Mouse (Mus musculus): ENCODE measurements around the gene Vtcn1. TPM values are rescaled to one million over a fixed set of nuclear protein-coding genes. Genes with fewer than 3 reads are reported as not detected.

The Vtcn1 gene
- polyA plus RNA-seq, 1 experiment from 2014 or later, result 0.37 TPM

- Histone ChIP-seq H3K27me3 (no peaks in the 10 kb centered on the region), H3K4me3 (no peak overlapping the region), H3K4me1 (replicated peaks) (peaks cover 18% of the 10 kb centered on the region), H3K9me3 (replicated peaks) (no peaks in the 10 kb centered on the region), H3K27ac (no peak overlapping the region), H3K36me3 (peaks cover 10% of the 10 kb centered on the region), H3K4me2 (0 out of 2 replicates have a peak overlapping the region, but pooled peaks have one; percentile 69), H3K9ac (no peak overlapping the region)
- ATAC-seq (replicated peaks; ENCODE audit: insufficient number of reproducible peaks, insufficient read depth, low FRiP score, low read depth), result no peak
- WGBS, result 69% methylated on average over 6 of the region's 6 CpGs
Observed at GRCm38 (mm10) chr3:100924065-100924732, 98.9 kb downstream of the Vtcn1 start.

- Histone ChIP-seq H3K27me3 (no peaks in the 10 kb centered on the region), H3K36me3 (peaks cover 13% of the 10 kb centered on the region), H3K4me1 (replicated peaks) (peaks cover 18% of the 10 kb centered on the region), H3K9ac (peak overlapping the region; percentile 12; the same call in 1 of the 2 replicates), H3K4me3 (no peak overlapping the region), H3K4me2 (no peak overlapping the region), H3K9me3 (replicated peaks) (no peaks in the 10 kb centered on the region), H3K27ac (no peak overlapping the region)
- WGBS, result 75% methylated on average over 16 of the region's 16 CpGs
- no peak for ATAC-seq (replicated peaks; ENCODE audit: insufficient number of reproducible peaks, insufficient read depth, low FRiP score, low read depth)
Observed at GRCm38 (mm10) chr3:100925176-100925575, 99.9 kb downstream of the Vtcn1 start.

GRCm38 (mm10) chr3:100931332-100932076 lies 106.2 kb downstream of the Vtcn1 start:
- H3K4me3 ChIP-seq, result no peak overlapping the region
- H3K27ac ChIP-seq, result no peak overlapping the region
- 92% methylated on average over 23 of the region's 23 CpGs for WGBS
- ATAC-seq (replicated peaks; ENCODE audit: insufficient number of reproducible peaks, insufficient read depth, low FRiP score, low read depth), result no peak
- H3K27me3 ChIP-seq, result no peaks in the 10 kb centered on the region
- H3K4me2 ChIP-seq, result no peak overlapping the region
- H3K4me1 ChIP-seq (replicated peaks), result no peaks in the 10 kb centered on the region
- H3K36me3 ChIP-seq, result peaks cover 37% of the 10 kb centered on the region
- no peaks in the 10 kb centered on the region for H3K9me3 ChIP-seq (replicated peaks)
- no peak overlapping the region for H3K9ac ChIP-seq

- Histone ChIP-seq H3K4me3 (no peak overlapping the region), H3K36me3 (peaks cover 40% of the 10 kb centered on the region), H3K4me2 (no peak overlapping the region), H3K27me3 (no peaks in the 10 kb centered on the region), H3K9ac (no peak overlapping the region), H3K4me1 (replicated peaks) (no peaks in the 10 kb centered on the region), H3K9me3 (replicated peaks) (no peaks in the 10 kb centered on the region), H3K27ac (no peak overlapping the region)
- no peak for ATAC-seq (replicated peaks; ENCODE audit: insufficient number of reproducible peaks, insufficient read depth, low FRiP score, low read depth)
- WGBS, result 69% methylated on average over 11 of the region's 11 CpGs
Observed at GRCm38 (mm10) chr3:100932077-100932944, 107.1 kb downstream of the Vtcn1 start.

- H3K36me3 ChIP-seq, result peaks cover 52% of the 10 kb centered on the region
- H3K4me1 ChIP-seq (replicated peaks), result no peaks in the 10 kb centered on the region
- H3K4me2 ChIP-seq, result no peak overlapping the region
- no peak overlapping the region for H3K9ac ChIP-seq
- no peaks in the 10 kb centered on the region for H3K9me3 ChIP-seq (replicated peaks)
- no peak overlapping the region for H3K27ac ChIP-seq
- ATAC-seq (replicated peaks; ENCODE audit: insufficient number of reproducible peaks, insufficient read depth, low FRiP score, low read depth), result no peak
- 87% methylated on average over 6 of the region's 6 CpGs for WGBS
- no peak overlapping the region for H3K4me3 ChIP-seq
- no peaks in the 10 kb centered on the region for H3K27me3 ChIP-seq
Observed at GRCm38 (mm10) chr3:100935521-100935920, 110.3 kb downstream of the Vtcn1 start.

GRCm38 (mm10) chr3:100936201-100936600 lies 110.9 kb downstream of the Vtcn1 start:
- Histone ChIP-seq H3K4me1 (replicated peaks) (no peaks in the 10 kb centered on the region), H3K4me2 (no peak overlapping the region), H3K9ac (no peak overlapping the region), H3K27me3 (no peaks in the 10 kb centered on the region), H3K27ac (no peak overlapping the region), H3K9me3 (replicated peaks) (no peaks in the 10 kb centered on the region), H3K4me3 (no peak overlapping the region), H3K36me3 (peaks cover 53% of the 10 kb centered on the region)
- no peak for ATAC-seq (replicated peaks; ENCODE audit: insufficient number of reproducible peaks, insufficient read depth, low FRiP score, low read depth)
- 95% methylated on average over 6 of the region's 6 CpGs for WGBS

- WGBS, result 90% methylated on average over 4 of the region's 4 CpGs
- Histone ChIP-seq H3K9me3 (replicated peaks) (no peaks in the 10 kb centered on the region), H3K4me1 (replicated peaks) (no peaks in the 10 kb centered on the region), H3K9ac (no peak overlapping the region), H3K4me3 (no peak overlapping the region), H3K4me2 (no peak overlapping the region), H3K36me3 (peaks cover 51% of the 10 kb centered on the region), H3K27ac (no peak overlapping the region), H3K27me3 (no peaks in the 10 kb centered on the region)
- no peak for ATAC-seq (replicated peaks; ENCODE audit: insufficient number of reproducible peaks, insufficient read depth, low FRiP score, low read depth)
Observed at GRCm38 (mm10) chr3:100938211-100938610, 113.0 kb downstream of the Vtcn1 start.

- WGBS, result 87% methylated on average over 4 of the region's 4 CpGs
- Histone ChIP-seq H3K36me3 (peaks cover 65% of the 10 kb centered on the region), H3K27ac (no peak overlapping the region), H3K4me3 (no peak overlapping the region), H3K4me1 (replicated peaks) (no peaks in the 10 kb centered on the region), H3K4me2 (no peak overlapping the region), H3K9me3 (replicated peaks) (no peaks in the 10 kb centered on the region), H3K9ac (no peak overlapping the region), H3K27me3 (no peaks in the 10 kb centered on the region)
- ATAC-seq (replicated peaks; ENCODE audit: insufficient number of reproducible peaks, insufficient read depth, low FRiP score, low read depth), result no peak
Observed at GRCm38 (mm10) chr3:100940496-100941037, 115.3 kb downstream of the Vtcn1 start.

Other genes starting within 250 kb of the Vtcn1 start
- gene Man1a2, start 140.0 kb upstream of the Vtcn1 start, polyA plus RNA-seq (2015; fragmentation: Nextera tagmentation; extraction: Ambion mirVana), result 51.2 and 53.1 TPM in 2 replicates
- 3.4 and 4.6 TPM in 2 replicates for gene Trim45, start 96.7 kb downstream of the Vtcn1 start, polyA plus RNA-seq (2015; fragmentation: Nextera tagmentation; extraction: Ambion mirVana)
- 8.2 and 10.8 TPM in 2 replicates for gene Ttf2, start 144.2 kb downstream of the Vtcn1 start, polyA plus RNA-seq (2015; fragmentation: Nextera tagmentation; extraction: Ambion mirVana)
- 0.27 and 0.33 TPM in 2 replicates for gene Cd101, start 204.1 kb downstream of the Vtcn1 start, polyA plus RNA-seq (2015; fragmentation: Nextera tagmentation; extraction: Ambion mirVana)

Data from heart, embryonic 15.5 days (tissue).